Mouse (Mus musculus) yolk sac, embryonic 10.5 days (tissue): ENCODE data around the gene Rnase2b.
"Not testable (repeated sequence)": the region's sequence is repeated elsewhere in the genome, so short reads cannot be mapped to it uniquely, and the experiment has no call there.

ENCODE experiments used
- DNase-seq: peaks from one replicate; pipeline ENCODE4 v3.0.0-alpha.2; 2017; ENCODE audit warnings: low spot score

Gene Rnase2b

GRCm38 (mm10) chr14:51152249-51152870 lies 9.7 kb upstream of the Rnase2b start:
- DNase-seq = no peak

- DNase-seq = no peak
These were observed 5.9 kb upstream of the Rnase2b start for GRCm38 (mm10) chr14:51156056-51156735.

GRCm38 (mm10) chr14:51156736-51157068 lies 5.4 kb upstream of the Rnase2b start:
- no peak for DNase-seq

GRCm38 (mm10) chr14:51157072-51157471 lies 5.0 kb upstream of the Rnase2b start:
- DNase-seq = no peak

- not testable (repeated sequence) for DNase-seq
These were observed 1.3 kb downstream of the Rnase2b start for GRCm38 (mm10) chr14:51163323-51163722.

- no peak for DNase-seq
These were observed 3.4 kb downstream of the Rnase2b start for GRCm38 (mm10) chr14:51165435-51165834.

- no peak for DNase-seq
These were observed 4.0 kb downstream of the Rnase2b start for GRCm38 (mm10) chr14:51166068-51166467.

- peak; percentile 36 for DNase-seq
These were observed 10.2 kb downstream of the Rnase2b start for GRCm38 (mm10) chr14:51172095-51172865.

- not testable (repeated sequence) for DNase-seq
These were observed 10.9 kb downstream of the Rnase2b start for GRCm38 (mm10) chr14:51172947-51173346.

GRCm38 (mm10) chr14:51173843-51174242 lies 11.8 kb downstream of the Rnase2b start:
- no peak for DNase-seq

GRCm38 (mm10) chr14:51181051-51181450 lies 19.0 kb downstream of the Rnase2b start:
- DNase-seq = not testable (repeated sequence)

GRCm38 (mm10) chr14:51195681-51196080 lies 33.6 kb downstream of the Rnase2b start:
- no peak for DNase-seq

GRCm38 (mm10) chr14:51199098-51200023 lies 37.3 kb downstream of the Rnase2b start, which contains the start of gene Ang2:
Ang2 (minus strand) TSS chr14:51199148.
- DNase-seq = no peak

GRCm38 (mm10) chr14:51200054-51200453 lies 38.0 kb downstream of the Rnase2b start:
- no peak for DNase-seq

GRCm38 (mm10) chr14:51200466-51200865 lies 38.4 kb downstream of the Rnase2b start:
- no peak for DNase-seq

GRCm38 (mm10) chr14:51203115-51203514 lies 41.1 kb downstream of the Rnase2b start, which contains the start of gene Ear14:
Ear14 (plus strand) TSS chr14:51203391.
- no peak for DNase-seq
